Mouse (Mus musculus) lung, adult 2 months (tissue): ENCODE data around the gene Palld.

Source experiments
- CTCF ChIP-seq: fragments of 200-500 bp; IDR thresholded peaks from 2 replicates; pipeline ENCODE4 v1.5.1; 2011; ENCODE audit warnings: mild to moderate bottlenecking, low read length, control low read depth; ENCODE audit not compliant: insufficient read depth
- POLR2A ChIP-seq: fragments of 200-500 bp; IDR thresholded peaks from 2 replicates; pipeline ENCODE4 v1.6.1; 2011; ENCODE audit warnings: low read depth, mild to moderate bottlenecking, control low read depth, low read length, borderline replicate concordance; ENCODE audit errors: extremely low read depth

DNA sequence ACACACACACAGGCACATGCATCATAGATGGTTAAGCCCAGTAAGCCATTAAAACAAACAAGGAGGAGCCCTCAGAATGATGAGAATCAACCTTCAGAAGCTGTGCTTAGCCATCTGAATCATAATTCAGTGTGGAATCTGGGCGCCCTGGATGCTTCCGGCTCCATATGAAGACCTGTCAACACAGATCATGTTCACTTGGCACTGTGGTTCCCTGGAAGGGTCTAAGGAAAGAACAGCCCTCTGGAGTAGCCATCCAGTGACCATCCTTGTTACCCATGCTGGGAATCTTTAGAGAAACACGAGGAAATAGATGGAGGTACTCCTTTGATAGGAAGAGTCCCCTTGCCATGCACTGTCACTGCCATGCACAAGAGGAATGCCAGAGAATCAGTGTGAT lies 197.0 kb downstream of the Palld start:
- no peak for TF ChIP-seq CTCF
- no peak for TF ChIP-seq POLR2A
